Mouse (Mus musculus) MEL (cell line): ENCODE measurements around the gene Milr1.

Source experiments
- CTCF ChIP-seq, 3 experiments: IDR thresholded peaks in 2 of 3; conservative IDR thresholded peaks in 1 of 3; 2 replicates each; pipeline ENCODE4 v1.5.1; 2011 to 2012; ENCODE audit warnings: low read length in 3 of 3, low read depth in 2 of 3, mild to moderate bottlenecking in 2 of 3, improper control_type of control experiment in 1 of 3, inconsistent platforms in 1 of 3, mixed read lengths in 1 of 3, moderate library complexity in 1 of 3; ENCODE audit not compliant: control insufficient read depth in 1 of 3, insufficient read depth in 1 of 3, poor library complexity in 1 of 3, severe bottlenecking in 1 of 3
- ELF1 ChIP-seq: IDR thresholded peaks from 2 replicates; pipeline ENCODE4 v1.6.1; 2014; ENCODE audit warnings: low read depth, mild to moderate bottlenecking, inconsistent platforms, low read length, improper control_type of control experiment, moderate library complexity
- GATA1 ChIP-seq: IDR thresholded peaks from 2 replicates; pipeline ENCODE4 v1.6.1; 2011; ENCODE audit warnings: low read depth, low read length, improper control_type of control experiment
- MAX ChIP-seq: IDR thresholded peaks from 2 replicates; pipeline ENCODE4 v1.6.1; 2011; ENCODE audit warnings: low read length, improper control_type of control experiment
- POLR2A ChIP-seq, 2 experiments: IDR thresholded peaks; 2 replicates each; pipeline ENCODE4 v1.6.1; 2011 to 2012; ENCODE audit warnings: low read length in 2 of 2, mild to moderate bottlenecking in 2 of 2, control low read depth in 1 of 2, improper control_type of control experiment in 1 of 2, low read depth in 1 of 2, moderate library complexity in 1 of 2; ENCODE audit not compliant: control insufficient read depth in 1 of 2, insufficient read depth in 1 of 2, poor library complexity in 1 of 2
- RAD21 ChIP-seq: IDR thresholded peaks from 2 replicates; pipeline ENCODE4 v1.6.1; 2011; ENCODE audit warnings: mild to moderate bottlenecking, low read depth, low read length, improper control_type of control experiment
- USF1 ChIP-seq: IDR thresholded peaks from 2 replicates; pipeline ENCODE4 v1.6.1; 2014; ENCODE audit warnings: low read depth, mild to moderate bottlenecking, inconsistent platforms, low read length, improper control_type of control experiment, moderate library complexity
- ZKSCAN1 ChIP-seq: IDR thresholded peaks from 2 replicates; pipeline ENCODE4 v1.6.1; 2012; ENCODE audit warnings: low read depth, mild to moderate bottlenecking, inconsistent platforms, low read length, improper control_type of control experiment, moderate library complexity

GRCm38 (mm10) chr11:106818341-106818740 lies 67.3 kb downstream of the Milr1 start:
- TF ChIP-seq ZKSCAN1: no peak
- TF ChIP-seq CTCF (IDR thresholded peaks at IDR 0.05 in 2 of 3, conservative IDR thresholded peaks at IDR 0.05 in 1 of 3; ENCODE audit: control insufficient read depth in 1 of 3, insufficient read depth in 1 of 3, low read depth in 2 of 3, low read length in 3 of 3, poor library complexity in 1 of 3, severe bottlenecking in 1 of 3): no peak
- TF ChIP-seq MAX: no peak
- TF ChIP-seq GATA1: no peak
- no peak for TF ChIP-seq POLR2A (IDR thresholded peaks at IDR 0.05; ENCODE audit: control insufficient read depth in 1 of 2, insufficient read depth in 1 of 2, low read depth in 1 of 2, low read length in 2 of 2, poor library complexity in 1 of 2)
- no peak for TF ChIP-seq RAD21
- TF ChIP-seq ELF1: no peak
- TF ChIP-seq USF1: no peak
